Mouse (Mus musculus): ENCODE measurements around the gene Lefty2. TPM values are rescaled to one million over a fixed set of nuclear protein-coding genes. Genes with fewer than 3 reads are reported as not detected.

Lefty2 gene
- not detected in 2 replicates for polyA plus RNA-seq (2015; fragmentation: Nextera tagmentation; extraction: Ambion mirVana)

- Histone ChIP-seq H3K4me1 (replicated peaks) (peaks cover 9% of the 10 kb centered on the region; the same call in 1 of the 2 replicates), H3K4me3 (replicated peaks) (no peak within 1 kb of the TSS), H3K9me3 (replicated peaks) (no peaks in the 10 kb centered on the region), H3K27me3 (peaks cover 66% of the 10 kb centered on the region), H3K9ac (no peak within 1 kb of the TSS), H3K36me3 (replicated peaks) (no peaks in the 10 kb centered on the region), H3K27ac (replicated peaks) (no peak within 1 kb of the TSS), H3K4me2 (no peak within 1 kb of the TSS)
- ATAC-seq (ENCODE audit: insufficient read depth): no peak
- 49% methylated on average over 10 of the region's 10 CpGs for WGBS (ENCODE audit: insufficient replicate concordance)
These were observed at the start of gene Lefty2 for GRCm38 (mm10) chr1:180892808-180893207. Lefty2 (plus strand) TSS chr1:180893108.

DNA sequence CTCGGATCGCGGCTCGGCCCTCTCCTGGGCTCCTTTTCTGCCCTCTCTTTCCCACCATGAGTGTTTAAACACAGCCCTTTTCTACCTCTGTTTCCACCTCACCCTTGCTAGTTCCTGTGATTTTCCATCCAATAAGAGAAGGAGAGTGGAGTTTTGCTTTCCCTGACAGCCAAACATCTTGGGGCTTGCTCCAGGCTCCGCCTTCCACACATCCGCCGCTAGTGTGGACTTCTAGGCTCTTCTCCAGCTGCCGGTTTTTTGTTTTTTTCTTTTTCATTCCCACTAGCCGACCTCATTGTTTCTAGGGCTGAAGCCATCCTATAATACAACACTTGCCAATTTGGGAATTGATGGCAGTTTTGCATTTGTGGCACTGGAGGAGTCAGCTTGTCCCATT, 44.8 kb upstream of the Lefty2 start:
- 0% methylated on average over 9 of the region's 9 CpGs for WGBS (ENCODE audit: insufficient replicate concordance)
- H3K27me3 ChIP-seq: no peaks in the 10 kb centered on the region
- no peaks in the 10 kb centered on the region for H3K9me3 ChIP-seq (replicated peaks)
- H3K4me3 ChIP-seq (replicated peaks): peak overlapping the region; percentile 51
- peak overlapping the region; percentile 54 for H3K9ac ChIP-seq
- peaks cover 8% of the 10 kb centered on the region for H3K36me3 ChIP-seq (replicated peaks)
- H3K27ac ChIP-seq (replicated peaks): peak overlapping the region; percentile 97
- H3K4me1 ChIP-seq (replicated peaks): peaks cover 46% of the 10 kb centered on the region
- peak; percentile 44 for ATAC-seq (ENCODE audit: insufficient read depth)
- H3K4me2 ChIP-seq: peak overlapping the region; percentile 75

DNA sequence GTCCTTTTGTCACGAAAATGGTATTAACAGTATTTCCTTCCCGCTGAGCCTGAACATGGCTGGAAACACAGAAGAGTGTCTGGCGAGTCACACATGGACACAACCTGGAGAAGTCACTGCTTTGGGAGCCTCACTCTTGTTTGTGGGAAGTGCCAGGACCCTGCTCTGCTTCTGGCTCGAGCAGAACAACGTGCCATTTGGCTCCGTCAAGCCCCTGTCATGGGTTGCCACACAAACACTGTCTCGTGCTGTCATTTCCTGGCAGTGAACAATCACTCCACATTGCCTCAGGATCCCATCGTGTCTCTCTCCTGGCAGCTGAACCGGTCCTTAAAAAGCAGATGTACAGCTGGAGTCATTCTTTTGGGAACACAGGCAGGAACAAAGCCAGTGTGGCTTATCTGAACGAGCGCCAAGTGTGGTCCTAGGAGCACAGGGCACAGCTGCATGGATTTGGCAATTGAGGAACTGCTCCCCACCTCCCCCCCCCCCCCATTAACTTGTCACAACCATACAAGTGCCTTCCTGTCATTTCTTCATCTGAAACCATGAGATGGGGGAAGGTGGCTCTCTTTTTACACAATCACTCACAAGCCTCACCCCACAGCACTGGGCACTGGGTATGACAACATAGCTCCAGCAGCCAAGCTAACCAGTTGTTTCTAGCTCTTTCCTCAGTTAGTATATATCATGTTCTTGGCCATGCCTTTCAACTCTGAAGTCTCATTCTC, 44.2 kb upstream of the Lefty2 start:
- Histone ChIP-seq H3K27me3 (no peaks in the 10 kb centered on the region), H3K4me2 (peak overlapping the region; percentile 75), H3K9ac (peak overlapping the region; percentile 54), H3K27ac (replicated peaks) (peak overlapping the region; percentile 97), H3K9me3 (replicated peaks) (no peaks in the 10 kb centered on the region), H3K4me3 (replicated peaks) (peak overlapping the region; percentile 51), H3K36me3 (replicated peaks) (peaks cover 8% of the 10 kb centered on the region), H3K4me1 (replicated peaks) (peaks cover 47% of the 10 kb centered on the region)
- 6% methylated on average over 11 of the region's 11 CpGs for WGBS (ENCODE audit: insufficient replicate concordance)
- no peak; the same call in 1 of the 2 replicates for ATAC-seq (ENCODE audit: insufficient read depth)

- Histone ChIP-seq H3K9ac (peak overlapping the region; percentile 68), H3K4me1 (replicated peaks) (peaks cover 53% of the 10 kb centered on the region), H3K9me3 (replicated peaks) (no peaks in the 10 kb centered on the region), H3K4me3 (replicated peaks) (peak overlapping the region; percentile 56), H3K4me2 (peak overlapping the region; percentile 75), H3K27ac (replicated peaks) (peak overlapping the region; percentile 97), H3K36me3 (replicated peaks) (peaks cover 12% of the 10 kb centered on the region), H3K27me3 (no peaks in the 10 kb centered on the region)
- ATAC-seq (ENCODE audit: insufficient read depth): no peak
- 25% methylated on average over 11 of the region's 11 CpGs for WGBS (ENCODE audit: insufficient replicate concordance)
These were observed 43.1 kb upstream of the Lefty2 start for GRCm38 (mm10) chr1:180849701-180850301.

DNA sequence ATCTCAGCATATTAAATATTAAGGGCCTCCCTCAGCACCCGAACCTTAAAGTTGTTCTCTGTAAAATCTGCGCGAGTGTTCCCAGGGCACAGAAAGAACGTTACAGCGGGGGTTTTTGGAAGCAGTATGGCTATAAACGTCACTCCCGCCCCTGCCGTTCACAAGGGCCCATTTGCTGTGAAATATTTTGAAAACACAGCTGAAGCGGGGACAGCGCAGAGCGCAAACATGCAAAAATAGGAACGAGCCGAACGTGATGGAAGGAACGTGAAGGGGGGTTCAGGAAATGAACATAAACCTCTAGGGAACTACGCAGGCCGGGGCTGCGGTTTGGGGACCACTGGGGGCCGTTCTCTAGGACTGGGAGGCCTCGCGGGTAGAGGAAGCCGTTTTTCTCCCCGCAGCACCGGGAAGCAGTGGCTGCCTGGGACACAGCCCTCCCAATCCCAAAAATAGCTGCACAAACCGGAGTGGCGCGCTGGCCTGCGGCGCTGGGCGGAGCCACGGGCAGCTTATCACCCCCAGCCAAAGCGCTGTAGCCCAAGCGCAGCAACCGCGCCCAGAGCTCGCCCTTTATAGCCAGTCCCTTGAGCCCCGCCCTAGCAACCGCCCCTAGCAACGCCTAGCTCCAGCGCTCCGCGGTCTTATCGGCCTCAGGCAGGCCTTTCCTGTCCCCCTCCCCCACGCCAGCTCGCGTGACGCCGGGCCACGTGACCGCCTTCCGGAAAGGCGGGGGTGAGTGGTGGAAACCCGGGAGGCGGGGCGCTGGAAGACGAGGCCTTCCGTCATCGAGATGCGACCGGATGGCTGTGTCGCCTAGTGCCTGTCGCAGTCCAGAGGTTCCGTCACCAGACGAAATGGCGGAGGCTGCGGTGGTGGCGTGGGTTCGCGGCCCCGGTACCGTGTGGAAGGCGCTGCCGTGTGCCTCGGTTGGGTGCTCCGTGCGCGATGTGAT, 42.3 kb upstream of the Lefty2 start, which contains the start of gene Sde2:
Gene Sde2 (plus strand): TSS at position 812 of the 955 bp plus-strand sequence.
- under 1% methylated on average over 77 of the region's 77 CpGs for WGBS (ENCODE audit: insufficient replicate concordance)
- H3K4me2 ChIP-seq: peak within 1 kb of the TSS; percentile 75
- H3K9me3 ChIP-seq (replicated peaks): no peaks in the 10 kb centered on the region
- H3K27ac ChIP-seq (replicated peaks): peak within 1 kb of the TSS; percentile 97
- peak; percentile 90 for ATAC-seq (ENCODE audit: insufficient read depth)
- peak within 1 kb of the TSS; percentile 81 for H3K9ac ChIP-seq
- no peaks in the 10 kb centered on the region for H3K27me3 ChIP-seq
- peaks cover 60% of the 10 kb centered on the region for H3K4me1 ChIP-seq (replicated peaks)
- H3K4me3 ChIP-seq (replicated peaks): peak within 1 kb of the TSS; percentile 85
- H3K36me3 ChIP-seq (replicated peaks): peaks cover 18% of the 10 kb centered on the region

- Histone ChIP-seq H3K36me3 (replicated peaks) (peaks cover 90% of the 10 kb centered on the region), H3K4me3 (replicated peaks) (no peak overlapping the region), H3K4me1 (replicated peaks) (peaks cover 60% of the 10 kb centered on the region), H3K9me3 (replicated peaks) (no peaks in the 10 kb centered on the region), H3K4me2 (no peak overlapping the region), H3K27ac (replicated peaks) (0 out of 2 replicates have a peak overlapping the region, but pooled peaks have one; percentile 41), H3K27me3 (no peaks in the 10 kb centered on the region), H3K9ac (no peak overlapping the region)
- no peak for ATAC-seq (ENCODE audit: insufficient read depth)
These were observed 34.1 kb upstream of the Lefty2 start for GRCm38 (mm10) chr1:180858763-180859162.

- H3K27me3 ChIP-seq: no peaks in the 10 kb centered on the region
- no peak overlapping the region for H3K4me3 ChIP-seq (replicated peaks)
- H3K36me3 ChIP-seq (replicated peaks): peaks cover 98% of the 10 kb centered on the region
- peak overlapping the region; percentile 41; the same call in 1 of the 2 replicates for H3K27ac ChIP-seq (replicated peaks)
- H3K4me1 ChIP-seq (replicated peaks): peaks cover 59% of the 10 kb centered on the region
- ATAC-seq (ENCODE audit: insufficient read depth): peak; percentile 47; the same call in 1 of the 2 replicates
- no peaks in the 10 kb centered on the region for H3K9me3 ChIP-seq (replicated peaks)
- H3K4me2 ChIP-seq: peak overlapping the region; percentile 37; the same call in 1 of the 2 replicates
- H3K9ac ChIP-seq: 0 out of 2 replicates have a peak overlapping the region, but pooled peaks have one; percentile 15
- WGBS (ENCODE audit: insufficient replicate concordance): 53% methylated on average over 6 of the region's 6 CpGs
These were observed 32.9 kb upstream of the Lefty2 start for GRCm38 (mm10) chr1:180860030-180860429.

DNA sequence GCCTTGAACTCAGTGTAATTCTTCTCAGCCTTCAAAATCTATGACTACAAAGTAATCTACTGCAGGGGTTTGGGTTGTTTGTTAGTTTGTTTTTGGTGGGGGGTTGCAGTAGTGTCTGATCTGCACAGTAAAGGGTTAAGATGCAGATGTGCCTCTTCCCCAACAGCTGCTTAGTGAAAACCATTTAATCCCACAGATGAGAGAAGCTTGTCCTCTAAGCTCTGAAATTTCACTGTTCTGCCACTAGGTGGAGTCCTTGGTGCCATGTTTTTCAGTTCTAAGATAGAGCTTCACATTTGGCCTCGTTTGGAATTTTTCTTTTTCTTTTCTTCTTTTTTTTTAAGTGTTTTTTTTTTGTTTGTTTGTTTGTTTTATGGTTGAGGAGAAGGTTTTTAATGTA, 29.3 kb upstream of the Lefty2 start:
- peaks cover 98% of the 10 kb centered on the region for H3K36me3 ChIP-seq (replicated peaks)
- H3K4me1 ChIP-seq (replicated peaks): peaks cover 36% of the 10 kb centered on the region
- no peak for ATAC-seq (ENCODE audit: insufficient read depth)

GRCm38 (mm10) chr1:180866001-180866400, 26.9 kb upstream of the Lefty2 start:
- WGBS (ENCODE audit: insufficient replicate concordance): 92% methylated on average over 7 of the region's 7 CpGs
- H3K4me1 ChIP-seq (replicated peaks): peaks cover 18% of the 10 kb centered on the region
- H3K4me3 ChIP-seq (replicated peaks): no peak overlapping the region
- no peaks in the 10 kb centered on the region for H3K9me3 ChIP-seq (replicated peaks)
- no peak overlapping the region for H3K9ac ChIP-seq
- H3K27me3 ChIP-seq: no peaks in the 10 kb centered on the region
- no peak overlapping the region for H3K27ac ChIP-seq (replicated peaks)
- no peak for ATAC-seq (ENCODE audit: insufficient read depth)
- H3K36me3 ChIP-seq (replicated peaks): peaks cover 75% of the 10 kb centered on the region
- no peak overlapping the region for H3K4me2 ChIP-seq

More for the DNA sequence above, 29.3 kb upstream of the Lefty2 start:
- H3K9ac ChIP-seq: no peak overlapping the region
- no peaks in the 10 kb centered on the region for H3K27me3 ChIP-seq
- no peaks in the 10 kb centered on the region for H3K9me3 ChIP-seq (replicated peaks)
- H3K27ac ChIP-seq (replicated peaks): peak overlapping the region; percentile 51; the same call in 1 of the 2 replicates
- no peak overlapping the region for H3K4me3 ChIP-seq (replicated peaks)
- no peak overlapping the region for H3K4me2 ChIP-seq
- WGBS (ENCODE audit: insufficient replicate concordance): 11% methylated on average over 1 of the region's 1 CpGs

DNA sequence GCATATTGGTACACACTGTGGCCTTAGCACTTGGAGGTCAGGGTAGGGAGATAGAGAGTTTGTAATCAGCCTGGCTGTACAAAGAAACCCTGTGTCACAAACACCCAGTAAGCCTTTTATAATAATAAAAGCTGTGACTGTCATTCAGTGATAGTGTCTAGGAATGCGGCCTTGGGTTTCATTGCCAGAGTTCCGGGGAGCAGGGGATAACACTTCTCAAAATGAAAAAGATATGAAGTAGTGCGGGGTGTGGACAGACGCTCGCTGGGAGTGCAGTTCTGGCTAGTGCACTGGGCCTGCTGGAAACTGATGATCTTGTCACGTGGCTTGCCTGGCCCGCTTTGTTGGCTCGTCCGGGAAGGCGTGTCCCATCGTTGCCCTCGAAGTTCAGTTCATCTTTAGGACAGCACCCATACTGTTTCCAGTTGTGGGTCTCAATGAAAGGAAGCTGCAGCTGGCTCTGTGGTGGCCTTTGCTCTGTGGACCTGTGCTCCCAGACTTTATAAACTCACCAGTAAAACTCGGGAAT, 22.7 kb upstream of the Lefty2 start:
- no peak overlapping the region for H3K27ac ChIP-seq (replicated peaks)
- WGBS (ENCODE audit: insufficient replicate concordance): 67% methylated on average over 13 of the region's 13 CpGs
- H3K27me3 ChIP-seq: peaks cover 17% of the 10 kb centered on the region; the same call in 1 of the 2 replicates

More for the DNA sequence above, 22.7 kb upstream of the Lefty2 start:
- H3K4me1 ChIP-seq (replicated peaks): peaks cover 9% of the 10 kb centered on the region
- H3K9me3 ChIP-seq (replicated peaks): no peaks in the 10 kb centered on the region
- H3K9ac ChIP-seq: no peak overlapping the region
- H3K36me3 ChIP-seq (replicated peaks): peaks cover 35% of the 10 kb centered on the region
- no peak for ATAC-seq (ENCODE audit: insufficient read depth)
- H3K4me3 ChIP-seq (replicated peaks): no peak overlapping the region
- H3K4me2 ChIP-seq: no peak overlapping the region

All from liver, embryonic 15.5 days (tissue).